Mouse (Mus musculus): Measurements from ENCODE around the gene Rnf103. TPM values are rescaled to one million over a fixed set of nuclear protein-coding genes. Genes with fewer than 3 reads are reported as not detected.

Rnf103 gene
- polyA plus RNA-seq, 1 experiment from 2014 or later: 14.3 TPM

DNA sequence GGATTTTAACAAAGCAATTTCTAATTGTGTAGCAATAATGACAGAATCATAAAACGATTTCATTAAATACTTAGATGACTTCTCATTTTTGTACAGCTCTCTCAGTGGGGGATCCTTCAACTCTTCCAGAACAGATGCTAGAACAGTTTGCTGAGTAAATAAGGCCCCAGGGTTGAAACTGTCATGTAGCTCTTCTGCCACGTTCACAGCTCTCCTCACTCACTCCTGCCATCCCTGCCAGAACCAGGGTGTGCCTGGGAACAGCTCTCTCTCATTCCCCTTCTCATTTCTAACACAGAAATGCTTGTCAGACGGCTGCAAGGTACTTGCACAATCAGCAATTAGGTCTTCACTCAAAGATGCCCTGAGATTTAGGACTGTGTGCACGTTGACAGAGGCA is 9.3 kb downstream of the Rnf103 start:
- no peak overlapping the region for H3K27ac ChIP-seq (ENCODE audit: low read depth, low read length)
- H3K9me3 ChIP-seq (replicated peaks; ENCODE audit: control insufficient read depth, low read length): no peaks in the 10 kb centered on the region
- H3K27me3 ChIP-seq (ENCODE audit: control insufficient read depth, insufficient read depth, low read length): no peaks in the 10 kb centered on the region
- peaks cover 11% of the 10 kb centered on the region for H3K36me3 ChIP-seq (ENCODE audit: control insufficient read depth, insufficient read depth, low read length)
- no peak overlapping the region for H3K9ac ChIP-seq (ENCODE audit: low read depth, low read length)
- ATAC-seq (replicated peaks; ENCODE audit: insufficient number of reproducible peaks, low FRiP score, low TSS enrichment): no peak
- H3K4me3 ChIP-seq (ENCODE audit: low read depth, low read length): no peak overlapping the region
- no peaks in the 10 kb centered on the region for H3K4me1 ChIP-seq (ENCODE audit: control insufficient read depth, insufficient read depth, low read length)
- WGBS (ENCODE audit: insufficient replicate concordance): 60% methylated on average over 4 of the region's 4 CpGs
- H3K4me2 ChIP-seq: no peak overlapping the region

DNA sequence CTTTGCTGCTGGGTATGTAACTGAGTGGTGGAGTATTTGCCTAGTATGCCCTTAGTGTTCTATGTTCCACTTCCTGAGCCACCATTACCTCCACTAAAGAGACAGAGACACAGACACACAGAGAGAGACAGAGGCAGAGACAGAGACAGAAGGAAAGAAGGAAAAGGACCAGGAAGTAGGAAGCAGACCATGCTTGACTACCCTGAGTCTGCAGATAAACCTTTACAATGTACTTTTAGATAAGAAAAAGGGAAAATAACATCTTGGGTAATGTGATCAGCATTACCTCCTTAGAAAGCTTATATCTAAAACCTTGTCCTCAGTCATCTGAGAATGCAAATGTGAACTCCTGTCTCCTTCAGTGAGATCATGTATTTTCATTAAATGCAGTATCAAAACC is 10.0 kb downstream of the Rnf103 start:
- no peak for ATAC-seq (replicated peaks; ENCODE audit: insufficient number of reproducible peaks, low FRiP score, low TSS enrichment)
- no peak overlapping the region for H3K27ac ChIP-seq (ENCODE audit: low read depth, low read length)
- H3K4me1 ChIP-seq (ENCODE audit: control insufficient read depth, insufficient read depth, low read length): no peaks in the 10 kb centered on the region
- peaks cover 13% of the 10 kb centered on the region for H3K36me3 ChIP-seq (ENCODE audit: control insufficient read depth, insufficient read depth, low read length)
- no peak overlapping the region for H3K4me3 ChIP-seq (ENCODE audit: low read depth, low read length)
- no peak overlapping the region for H3K9ac ChIP-seq (ENCODE audit: low read depth, low read length)
- H3K4me2 ChIP-seq: no peak overlapping the region
- no peaks in the 10 kb centered on the region for H3K27me3 ChIP-seq (ENCODE audit: control insufficient read depth, insufficient read depth, low read length)
- H3K9me3 ChIP-seq (replicated peaks; ENCODE audit: control insufficient read depth, low read length): no peaks in the 10 kb centered on the region

DNA sequence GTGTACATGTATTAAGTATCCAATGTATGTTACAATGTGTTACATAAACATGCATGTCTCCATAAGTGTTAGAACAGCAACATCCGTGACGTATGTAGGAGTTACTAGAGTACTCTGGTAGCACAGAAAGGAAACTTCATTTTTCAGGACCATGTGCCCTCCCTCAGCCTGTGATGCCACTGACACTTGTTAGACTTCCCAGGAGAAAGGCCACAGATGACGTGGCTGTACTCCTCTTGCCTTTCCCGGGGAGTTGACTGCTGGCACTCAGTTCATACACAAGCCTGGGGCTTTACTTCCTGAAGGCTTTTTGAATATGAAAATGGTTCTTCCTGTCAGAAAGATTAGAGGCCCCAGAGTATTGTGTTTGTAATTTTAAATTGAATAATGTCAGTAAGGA is 10.4 kb downstream of the Rnf103 start:
- peaks cover 15% of the 10 kb centered on the region for H3K36me3 ChIP-seq (ENCODE audit: control insufficient read depth, insufficient read depth, low read length)
- 79% methylated on average over 4 of the region's 4 CpGs for WGBS (ENCODE audit: insufficient replicate concordance)
- ATAC-seq (replicated peaks; ENCODE audit: insufficient number of reproducible peaks, low FRiP score, low TSS enrichment): no peak
- no peaks in the 10 kb centered on the region for H3K9me3 ChIP-seq (replicated peaks; ENCODE audit: control insufficient read depth, low read length)
- H3K9ac ChIP-seq (ENCODE audit: low read depth, low read length): no peak overlapping the region
- H3K4me3 ChIP-seq (ENCODE audit: low read depth, low read length): no peak overlapping the region
- no peak overlapping the region for H3K27ac ChIP-seq (ENCODE audit: low read depth, low read length)
- no peaks in the 10 kb centered on the region for H3K4me1 ChIP-seq (ENCODE audit: control insufficient read depth, insufficient read depth, low read length)
- H3K27me3 ChIP-seq (ENCODE audit: control insufficient read depth, insufficient read depth, low read length): no peaks in the 10 kb centered on the region
- H3K4me2 ChIP-seq: no peak overlapping the region

DNA sequence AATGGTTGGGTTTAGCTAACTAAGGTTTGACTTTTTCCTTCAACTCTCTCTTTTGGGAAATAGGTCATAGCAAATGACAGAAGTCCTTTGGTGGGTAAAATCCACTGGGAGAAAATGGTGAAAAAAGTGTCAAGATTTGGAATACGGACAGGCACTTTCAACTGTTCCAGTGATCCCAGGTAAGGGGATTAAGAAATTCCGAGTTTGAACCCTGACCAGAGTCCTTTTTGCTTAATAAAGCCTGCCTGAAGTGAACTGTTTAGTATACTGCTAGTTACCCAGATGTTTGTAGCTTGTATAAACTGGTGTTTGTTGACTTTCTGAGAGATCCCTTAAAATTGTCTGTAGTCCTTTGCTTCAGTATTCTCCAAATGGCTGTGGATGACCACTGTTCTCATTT is 12.0 kb downstream of the Rnf103 start:
- ATAC-seq (replicated peaks; ENCODE audit: insufficient number of reproducible peaks, low FRiP score, low TSS enrichment): no peak
- Histone ChIP-seq H3K4me3 (ENCODE audit: low read depth, low read length) (no peak overlapping the region), H3K4me1 (ENCODE audit: control insufficient read depth, insufficient read depth, low read length) (no peaks in the 10 kb centered on the region), H3K27ac (ENCODE audit: low read depth, low read length) (no peak overlapping the region), H3K36me3 (ENCODE audit: control insufficient read depth, insufficient read depth, low read length) (peaks cover 13% of the 10 kb centered on the region), H3K9ac (ENCODE audit: low read depth, low read length) (no peak overlapping the region), H3K9me3 (replicated peaks; ENCODE audit: control insufficient read depth, low read length) (no peaks in the 10 kb centered on the region), H3K27me3 (ENCODE audit: control insufficient read depth, insufficient read depth, low read length) (no peaks in the 10 kb centered on the region), H3K4me2 (no peak overlapping the region)
- WGBS (ENCODE audit: insufficient replicate concordance): 89% methylated on average over 2 of the region's 2 CpGs

DNA sequence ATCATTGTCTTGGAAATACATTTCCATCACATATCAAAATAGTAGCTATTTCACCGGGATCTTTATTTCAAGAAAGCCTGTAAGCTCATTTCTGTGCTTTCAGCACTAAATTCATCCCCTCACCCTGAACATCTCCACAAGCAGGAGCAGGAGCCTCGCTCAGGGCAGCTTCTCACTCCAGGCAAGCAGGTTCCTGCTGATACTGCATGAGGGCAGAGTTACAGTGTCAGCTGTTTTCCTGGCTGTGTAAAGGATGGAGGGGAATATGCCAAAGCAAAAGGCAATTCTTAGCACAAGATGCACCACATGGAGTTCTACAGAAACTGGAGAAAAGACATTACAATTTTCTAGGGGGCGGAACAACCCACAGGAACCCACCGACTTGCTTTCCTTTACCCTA is 25.8 kb downstream of the Rnf103 start:
- H3K27me3 ChIP-seq (ENCODE audit: control insufficient read depth, insufficient read depth, low read length): no peaks in the 10 kb centered on the region
- no peak overlapping the region for H3K4me2 ChIP-seq
- no peak overlapping the region for H3K4me3 ChIP-seq (ENCODE audit: low read depth, low read length)
- WGBS (ENCODE audit: insufficient replicate concordance): 85% methylated on average over 4 of the region's 4 CpGs
- ATAC-seq (replicated peaks; ENCODE audit: insufficient number of reproducible peaks, low FRiP score, low TSS enrichment): no peak
- no peaks in the 10 kb centered on the region for H3K36me3 ChIP-seq (ENCODE audit: control insufficient read depth, insufficient read depth, low read length)
- H3K27ac ChIP-seq (ENCODE audit: low read depth, low read length): no peak overlapping the region
- H3K9ac ChIP-seq (ENCODE audit: low read depth, low read length): no peak overlapping the region
- H3K9me3 ChIP-seq (replicated peaks; ENCODE audit: control insufficient read depth, low read length): no peaks in the 10 kb centered on the region
- no peaks in the 10 kb centered on the region for H3K4me1 ChIP-seq (ENCODE audit: control insufficient read depth, insufficient read depth, low read length)

DNA sequence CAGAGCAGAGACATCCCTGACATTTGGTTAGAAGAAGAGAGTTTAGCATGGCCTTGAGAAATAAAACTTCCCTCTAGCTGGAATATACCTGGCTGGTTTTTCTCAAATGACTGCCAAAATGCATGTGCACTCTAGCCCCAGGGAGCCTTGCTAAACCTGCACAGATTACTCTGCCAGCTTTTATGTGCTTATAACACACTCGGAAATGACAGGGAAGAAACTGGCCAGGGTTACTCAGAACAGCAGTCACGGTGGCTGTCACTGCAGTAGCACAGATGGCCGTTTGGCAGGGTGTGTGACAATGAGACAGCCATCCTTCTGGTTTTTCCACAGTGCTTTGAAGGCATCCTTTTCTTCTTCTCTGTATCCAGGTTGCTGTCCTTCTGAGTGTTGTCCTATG is 31.9 kb downstream of the Rnf103 start:
- Histone ChIP-seq H3K4me2 (no peak overlapping the region), H3K4me1 (ENCODE audit: control insufficient read depth, insufficient read depth, low read length) (no peaks in the 10 kb centered on the region), H3K9me3 (replicated peaks; ENCODE audit: control insufficient read depth, low read length) (no peaks in the 10 kb centered on the region), H3K27ac (ENCODE audit: low read depth, low read length) (no peak overlapping the region), H3K9ac (ENCODE audit: low read depth, low read length) (no peak overlapping the region), H3K4me3 (ENCODE audit: low read depth, low read length) (no peak overlapping the region), H3K36me3 (ENCODE audit: control insufficient read depth, insufficient read depth, low read length) (no peaks in the 10 kb centered on the region), H3K27me3 (ENCODE audit: control insufficient read depth, insufficient read depth, low read length) (no peaks in the 10 kb centered on the region)
- 59% methylated on average over 3 of the region's 3 CpGs for WGBS (ENCODE audit: insufficient replicate concordance)
- ATAC-seq (replicated peaks; ENCODE audit: insufficient number of reproducible peaks, low FRiP score, low TSS enrichment): no peak

DNA sequence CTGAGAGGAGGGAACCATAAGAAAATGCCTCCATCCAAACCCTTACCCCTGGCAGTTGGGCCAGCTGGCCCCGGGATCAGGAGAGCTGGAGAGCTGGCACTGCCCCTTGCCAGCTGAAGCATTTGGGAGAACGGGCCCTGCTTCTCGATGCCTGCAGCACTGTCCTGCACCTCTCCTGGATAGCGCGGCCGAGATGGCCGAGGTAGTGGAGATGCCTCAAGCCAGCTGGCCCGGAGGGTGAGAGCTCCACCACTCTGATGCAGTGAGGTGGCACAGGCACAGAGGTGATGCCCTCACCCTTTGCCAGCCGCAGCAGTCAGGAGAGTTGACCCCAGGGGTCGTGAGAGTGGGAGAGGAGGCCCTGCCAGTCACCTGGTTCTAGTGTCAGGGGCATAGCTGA is 33.4 kb downstream of the Rnf103 start:
- Histone ChIP-seq H3K9ac (ENCODE audit: low read depth, low read length) (no peak overlapping the region), H3K4me1 (ENCODE audit: control insufficient read depth, insufficient read depth, low read length) (no peaks in the 10 kb centered on the region), H3K27me3 (ENCODE audit: control insufficient read depth, insufficient read depth, low read length) (no peaks in the 10 kb centered on the region), H3K4me2 (no peak overlapping the region), H3K36me3 (ENCODE audit: control insufficient read depth, insufficient read depth, low read length) (no peaks in the 10 kb centered on the region), H3K9me3 (replicated peaks; ENCODE audit: control insufficient read depth, low read length) (no peaks in the 10 kb centered on the region), H3K27ac (ENCODE audit: low read depth, low read length) (no peak overlapping the region), H3K4me3 (ENCODE audit: low read depth, low read length) (no peak overlapping the region)
- ATAC-seq (replicated peaks; ENCODE audit: insufficient number of reproducible peaks, low FRiP score, low TSS enrichment): peak; percentile 26; the same call in 1 of the 2 replicates
- WGBS (ENCODE audit: insufficient replicate concordance): 87% methylated on average over 10 of the region's 10 CpGs

DNA sequence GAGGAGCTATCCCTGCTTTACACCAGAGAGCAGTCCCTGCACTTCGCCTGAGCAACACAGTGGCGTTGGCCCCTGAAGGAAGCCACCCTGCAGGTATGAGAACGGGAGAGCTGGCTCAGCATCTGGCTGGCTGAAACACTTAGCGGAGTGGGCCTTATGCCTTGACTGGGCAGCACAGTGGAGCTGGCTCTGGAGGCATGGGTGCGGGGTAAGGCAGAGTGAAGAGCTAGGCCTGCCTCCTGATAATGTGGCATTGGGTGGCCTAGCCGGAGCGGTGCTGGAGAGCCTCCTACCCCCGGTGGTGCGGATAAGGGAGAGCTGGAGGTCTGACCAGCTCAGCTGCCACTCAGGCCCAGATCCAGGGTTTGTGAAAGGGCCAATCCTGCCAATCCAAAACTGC is 34.1 kb downstream of the Rnf103 start:
- H3K9ac ChIP-seq (ENCODE audit: low read depth, low read length): no peak overlapping the region
- no peaks in the 10 kb centered on the region for H3K36me3 ChIP-seq (ENCODE audit: control insufficient read depth, insufficient read depth, low read length)
- no peak overlapping the region for H3K4me2 ChIP-seq
- H3K27me3 ChIP-seq (ENCODE audit: control insufficient read depth, insufficient read depth, low read length): no peaks in the 10 kb centered on the region
- H3K4me1 ChIP-seq (ENCODE audit: control insufficient read depth, insufficient read depth, low read length): no peaks in the 10 kb centered on the region
- no peak overlapping the region for H3K27ac ChIP-seq (ENCODE audit: low read depth, low read length)
- no peaks in the 10 kb centered on the region for H3K9me3 ChIP-seq (replicated peaks; ENCODE audit: control insufficient read depth, low read length)
- H3K4me3 ChIP-seq (ENCODE audit: low read depth, low read length): no peak overlapping the region
- WGBS (ENCODE audit: insufficient replicate concordance): 78% methylated on average over 9 of the region's 9 CpGs
- ATAC-seq (replicated peaks; ENCODE audit: insufficient number of reproducible peaks, low FRiP score, low TSS enrichment): 0 out of 2 replicates have a peak, but pooled peaks have one; percentile 18

DNA sequence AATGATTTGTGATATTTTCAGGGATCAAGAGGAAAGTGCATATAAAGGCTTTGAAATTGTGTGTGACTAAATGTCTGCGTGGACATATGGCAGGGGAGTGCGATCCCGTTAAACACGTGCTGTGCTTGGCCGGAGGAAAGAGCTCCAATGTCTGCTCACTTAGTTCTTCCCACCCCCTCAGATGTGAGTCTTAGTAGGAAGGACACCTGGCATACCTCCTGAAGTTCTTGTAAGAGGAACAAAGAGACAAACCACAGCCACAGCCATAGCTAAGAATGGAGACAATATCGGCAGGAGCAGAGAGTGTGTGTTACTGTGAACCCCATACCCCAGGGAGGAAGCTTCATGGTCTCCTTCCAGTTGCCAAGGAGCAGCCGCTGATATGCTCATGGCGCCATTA is 36.5 kb downstream of the Rnf103 start:
- ATAC-seq (replicated peaks; ENCODE audit: insufficient number of reproducible peaks, low FRiP score, low TSS enrichment): no peak

More for the DNA sequence above, 36.5 kb downstream of the Rnf103 start:
- Histone ChIP-seq H3K9me3 (replicated peaks; ENCODE audit: control insufficient read depth, low read length) (no peaks in the 10 kb centered on the region), H3K9ac (ENCODE audit: low read depth, low read length) (no peak overlapping the region), H3K36me3 (ENCODE audit: control insufficient read depth, insufficient read depth, low read length) (no peaks in the 10 kb centered on the region), H3K4me3 (ENCODE audit: low read depth, low read length) (no peak overlapping the region), H3K4me1 (ENCODE audit: control insufficient read depth, insufficient read depth, low read length) (no peaks in the 10 kb centered on the region), H3K4me2 (no peak overlapping the region), H3K27ac (ENCODE audit: low read depth, low read length) (no peak overlapping the region), H3K27me3 (ENCODE audit: control insufficient read depth, insufficient read depth, low read length) (no peaks in the 10 kb centered on the region)
- WGBS (ENCODE audit: insufficient replicate concordance): 80% methylated on average over 8 of the region's 8 CpGs

Data from heart, embryonic 11.5 days (tissue).